Mouse (Mus musculus) layer of hippocampus, adult 6 months (tissue): ENCODE results near the gene Olfr996. TPM values are rescaled to one million over a fixed set of nuclear protein-coding genes. Genes with fewer than 3 reads are reported as not detected.

Source experiments
- long read RNA-seq, 2 experiments: library from polyadenylated mRNA; unstranded; transcript quantifications; one replicate each; pipeline ENCODE4 v2.0.0; 2019 to 2020
- polyA plus RNA-seq: library from polyadenylated mRNA; unstranded; fragments of <200 nt; fragmentation: Nextera tagmentation; gene quantifications from 2 replicates; pipeline ENCODE4 v1.2.3, GENCODE M21; 2021

Olfr996 gene
- polyA plus RNA-seq, result not detected in 2 replicates
- long read RNA-seq, experiment 1, result 0 reads
- long read RNA-seq, experiment 2, result 0 reads

DNA sequence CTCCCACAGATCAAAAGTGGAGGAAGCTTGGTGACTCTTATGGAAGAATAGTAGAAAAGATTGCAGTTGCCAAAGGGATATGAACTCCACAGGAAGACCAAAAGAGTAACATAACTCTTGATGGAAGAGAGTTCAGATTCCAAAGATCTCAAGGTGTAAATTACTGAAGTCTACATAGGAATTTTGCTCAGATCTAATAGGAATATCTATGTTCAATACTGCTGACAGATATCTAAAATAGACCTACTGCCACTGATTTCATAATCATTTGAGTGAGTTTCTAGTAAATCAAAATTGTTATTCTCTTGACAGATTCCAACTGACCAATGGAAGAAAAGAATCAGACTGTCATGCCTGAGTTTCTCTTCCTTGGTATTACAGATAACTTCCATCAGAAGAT is at the start of gene Olfr996:
Gene Olfr996 (plus strand): TSS at position 301 of the 400 bp plus-strand sequence.

DNA sequence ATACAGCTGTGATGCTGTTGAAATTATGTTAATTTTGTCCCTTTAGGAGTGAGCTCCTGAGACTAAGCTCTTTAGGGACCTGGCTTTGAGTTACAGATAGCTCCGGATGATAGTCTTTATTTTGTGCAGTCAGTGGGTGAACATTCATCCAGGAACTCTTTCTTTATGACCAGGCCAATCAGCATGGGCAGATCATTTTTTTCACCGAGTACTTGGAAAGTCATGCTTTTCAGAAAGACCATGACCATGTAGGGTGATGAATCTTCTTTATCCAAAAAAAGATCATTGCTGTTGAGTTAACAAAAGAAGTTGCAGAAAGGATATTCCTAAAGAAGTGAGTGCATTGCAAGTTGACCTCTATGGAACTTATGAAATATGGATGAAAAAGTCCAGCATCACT is 9.6 kb downstream of the Olfr996 start, which contains the start of gene Olfr998:
Gene Olfr998 (plus strand): TSS at position 301 of the 400 bp plus-strand sequence.

DNA sequence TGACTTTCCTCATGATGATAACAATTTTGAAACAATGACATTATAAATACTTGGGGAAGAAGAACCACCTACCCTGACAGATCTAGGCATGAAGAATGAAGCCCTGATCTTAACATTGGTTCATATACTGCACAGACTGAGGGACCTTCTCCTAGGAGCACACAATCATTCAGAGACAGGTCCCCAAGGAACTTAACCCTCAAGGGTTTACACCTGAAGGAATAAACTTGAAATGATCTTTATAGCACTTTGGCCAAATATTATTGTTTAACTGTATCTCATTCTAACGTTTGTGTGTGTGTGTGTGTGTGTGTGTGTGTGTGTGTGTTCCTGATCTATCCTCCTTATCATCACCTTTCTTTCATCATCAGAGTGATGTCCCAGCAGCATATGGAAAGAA is 32.8 kb downstream of the Olfr996 start, which contains the start of gene Olfr1000:
Gene Olfr1000 (minus strand): TSS at position 101 of the 400 bp plus-strand sequence.

Other genes with a start within 250 kb of the Olfr996 start
- gene Olfr987, start 239.9 kb upstream of the Olfr996 start, polyA plus RNA-seq, result not detected in 2 replicates
- not detected in 2 replicates for gene Olfr988, start 216.0 kb upstream of the Olfr996 start, polyA plus RNA-seq
- gene Olfr992, start 169.7 kb upstream of the Olfr996 start, polyA plus RNA-seq, result not detected in 2 replicates
- gene Olfr993, start 164.3 kb upstream of the Olfr996 start, polyA plus RNA-seq, result not detected in 2 replicates
- gene Olfr994, start 142.8 kb upstream of the Olfr996 start, polyA plus RNA-seq, result not detected in 2 replicates
- not detected in 2 replicates for gene Olfr995, start 135.6 kb upstream of the Olfr996 start, polyA plus RNA-seq
- 0.15 and 0.25 TPM in 2 replicates for gene 4833423E24Rik, start 60.2 kb upstream of the Olfr996 start, polyA plus RNA-seq
- gene Olfr998, start 9.7 kb downstream of the Olfr996 start, polyA plus RNA-seq, result not detected in 2 replicates
- not detected in 2 replicates for gene Olfr1000, start 32.7 kb downstream of the Olfr996 start, polyA plus RNA-seq
- gene Olfr1002, start 71.5 kb downstream of the Olfr996 start, polyA plus RNA-seq, result not detected in 2 replicates
- not detected in 2 replicates for gene Olfr154, start 85.2 kb downstream of the Olfr996 start, polyA plus RNA-seq
- gene Olfr1006, start 99.6 kb downstream of the Olfr996 start, polyA plus RNA-seq, result not detected in 2 replicates
- not detected in 2 replicates for gene Olfr1008, start 110.2 kb downstream of the Olfr996 start, polyA plus RNA-seq
- not detected in 2 replicates for gene Olfr1009, start 136.2 kb downstream of the Olfr996 start, polyA plus RNA-seq
- not detected in 2 replicates for gene Olfr1012, start 183.6 kb downstream of the Olfr996 start, polyA plus RNA-seq
- gene Olfr1013, start 187.9 kb downstream of the Olfr996 start, polyA plus RNA-seq, result not detected in 2 replicates
- not detected in 2 replicates for gene Olfr1014, start 193.5 kb downstream of the Olfr996 start, polyA plus RNA-seq
- gene Olfr1015, start 202.8 kb downstream of the Olfr996 start, polyA plus RNA-seq, result not detected in 2 replicates
- gene Olfr1016, start 223.3 kb downstream of the Olfr996 start, polyA plus RNA-seq, result not detected in 2 replicates
- gene Olfr1018, start 239.3 kb downstream of the Olfr996 start, polyA plus RNA-seq, result not detected in 2 replicates